Mouse (Mus musculus) kidney, postnatal 25 days (tissue): ENCODE results near the gene Fbxo4.

Experiments used
- DNase-seq, 2 experiments: peaks; one replicate each; pipeline ENCODE4 v3.0.0; 2021; ENCODE audit warnings: mixed read lengths in 2 of 2

Gene Fbxo4

DNA sequence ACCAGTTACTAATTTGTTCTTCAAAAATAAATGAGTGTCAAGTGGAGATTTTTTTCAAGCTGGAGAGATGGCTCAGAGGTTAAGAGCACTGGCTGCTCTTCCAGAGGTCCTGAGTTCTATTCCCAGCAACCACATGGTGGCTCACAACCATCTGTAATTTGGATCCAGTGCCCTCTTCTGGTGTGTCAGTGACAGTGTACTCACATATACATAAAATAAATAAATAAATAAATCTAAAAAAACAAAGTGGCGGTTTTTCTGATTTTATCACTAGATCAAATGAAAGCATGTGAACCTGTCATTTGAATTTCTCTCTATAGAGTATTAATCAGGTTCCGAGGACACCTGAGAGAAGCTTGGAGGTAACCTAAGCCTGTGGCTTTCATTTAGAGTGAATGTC is 1.1 kb downstream of the Fbxo4 start:
- no peak for DNase-seq

DNA sequence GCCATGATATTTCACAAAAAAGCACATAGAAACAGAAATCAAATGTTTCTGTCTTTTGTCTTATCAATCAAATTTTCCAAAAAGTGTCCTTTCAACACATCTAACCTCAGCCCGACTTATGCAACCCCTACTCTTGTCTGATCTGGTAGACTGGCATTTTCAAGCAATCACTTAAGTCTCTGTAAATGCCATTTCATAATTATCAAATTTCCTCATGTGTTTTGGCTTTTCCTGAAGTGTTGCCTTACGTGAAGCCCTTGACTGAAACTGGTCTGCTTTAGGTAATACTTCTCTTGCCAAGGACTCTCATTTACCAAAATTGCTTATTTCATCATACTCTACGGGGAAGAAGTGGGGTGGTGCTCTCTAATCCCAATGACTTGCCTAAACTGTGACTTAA is 6.1 kb downstream of the Fbxo4 start:
- no peak for DNase-seq

DNA sequence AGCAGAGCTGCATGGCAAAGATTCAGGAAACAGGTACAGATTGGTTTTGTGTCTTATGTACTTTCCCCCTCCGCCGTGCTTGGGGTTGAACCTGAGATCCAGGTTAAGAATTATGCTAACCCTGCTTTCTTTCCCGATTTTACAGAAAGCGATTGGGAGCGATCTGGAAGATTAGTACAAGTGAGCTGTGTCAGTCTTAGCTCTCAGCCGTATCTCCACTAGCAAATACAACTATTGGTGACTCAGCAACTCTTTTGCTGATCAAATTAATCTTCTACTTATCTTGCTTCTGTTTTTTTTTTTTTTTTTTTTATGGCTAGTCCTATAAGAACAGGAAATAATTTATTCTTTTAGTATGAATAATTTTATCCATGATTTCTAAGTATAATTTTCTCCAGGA is 9.2 kb downstream of the Fbxo4 start:
- DNase-seq, result no peak

DNA sequence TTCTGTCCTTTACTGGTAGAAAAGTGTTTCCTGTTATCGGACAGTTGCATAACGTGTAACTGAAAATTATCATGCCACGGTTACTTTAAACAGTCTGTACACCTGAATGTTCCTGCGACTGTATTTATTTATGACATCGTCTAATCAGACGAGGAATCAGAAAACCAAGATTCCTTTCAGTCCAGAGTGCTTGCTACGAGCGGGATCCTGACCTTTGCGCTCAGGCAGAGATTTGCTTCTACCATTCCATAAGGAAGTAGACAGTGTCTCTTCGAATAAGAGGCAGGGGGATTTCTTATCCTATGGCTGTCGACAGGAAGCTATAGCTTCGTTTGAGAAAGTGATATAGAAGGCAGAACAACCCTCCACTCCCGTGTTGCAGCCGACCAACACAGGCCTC is 9.6 kb downstream of the Fbxo4 start:
- DNase-seq, result no peak

DNA sequence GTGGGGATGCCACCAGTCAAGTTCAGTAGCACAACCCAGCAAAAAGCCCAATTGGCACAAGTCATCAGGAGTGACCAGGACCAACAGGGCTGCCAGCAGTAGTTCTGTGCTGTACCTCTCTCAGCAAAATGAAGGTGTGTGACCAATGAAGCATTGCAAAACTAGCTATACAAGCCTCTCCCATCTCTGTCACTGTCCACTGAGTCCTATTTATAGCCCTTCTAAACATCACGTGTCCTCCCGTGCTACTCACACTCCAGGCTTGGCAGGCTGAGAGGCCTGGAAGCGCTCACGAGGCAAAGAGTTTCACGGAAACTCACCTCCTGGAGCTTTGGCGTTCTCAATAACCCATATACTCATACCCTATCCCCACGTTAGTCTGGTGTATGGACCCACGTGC is 17.1 kb downstream of the Fbxo4 start:
- DNase-seq, result peak; percentile 50 to 74

- no peak for DNase-seq
Measured at GRCm38 (mm10) chr15:3960094-3960493, 19.3 kb downstream of the Fbxo4 start.

GRCm38 (mm10) chr15:3957982-3958381 is 21.4 kb downstream of the Fbxo4 start:
- peak; percentile 46 to 84 for DNase-seq

- DNase-seq, result no peak
Measured at GRCm38 (mm10) chr15:3954971-3955370, 24.4 kb downstream of the Fbxo4 start.

GRCm38 (mm10) chr15:3938132-3938531 is 41.2 kb downstream of the Fbxo4 start:
- no peak for DNase-seq

DNA sequence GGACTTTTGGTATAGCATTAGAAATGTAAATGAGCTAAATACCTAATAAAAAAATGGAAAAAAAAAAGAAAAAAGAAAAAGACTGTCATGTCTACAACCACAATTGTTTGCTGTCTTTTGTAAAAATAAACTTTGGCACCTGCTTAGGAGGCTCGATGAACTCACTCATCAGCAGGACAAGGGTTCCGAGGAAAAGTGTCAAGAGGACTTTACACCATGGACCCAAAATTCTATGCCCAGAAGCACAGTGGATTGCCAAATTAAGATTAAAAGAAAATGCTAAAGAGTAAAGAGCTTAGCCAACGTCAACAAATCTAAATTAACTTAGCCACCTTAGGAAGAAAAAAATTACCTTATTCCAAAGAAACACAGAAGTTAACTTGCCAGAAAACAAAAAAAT is 43.3 kb downstream of the Fbxo4 start:
- DNase-seq, result no peak

GRCm38 (mm10) chr15:3933466-3933865 is 45.9 kb downstream of the Fbxo4 start:
- no peak for DNase-seq

- no peak for DNase-seq
Measured at GRCm38 (mm10) chr15:3931931-3932330, 47.4 kb downstream of the Fbxo4 start.
